In genomic region chr4:86019586-86019985, GRCm38 (mm10) we compare ENCODE assay signal across 11 mouse cellular contexts.
DNase-seq lines count a peak whose midpoint lies in the region; ATAC-seq and TF ChIP-seq lines count a peak whose summit lies in the region.
"Had no signal": no experiment of that assay in that cellular context is flagged by ENCODE, and none has a peak within 500 bp of the region (broad histone marks: within the 10 kb centered on the region; RNA-seq: fewer than 3 reads in every experiment).

No protein-coding gene starts in this region.

- H3K27me3 ChIP-seq in hindbrain, embryonic 10.5 days (ENCODE audit: insufficient read depth, poor library complexity, severe bottlenecking): no peaks in the 10 kb centered on the region
- H3K27me3 ChIP-seq in hindbrain, embryonic 11.5 days (ENCODE audit: control insufficient read depth, insufficient read depth, low read length): no peaks in the 10 kb centered on the region
- no peaks in the 10 kb centered on the region for H3K27me3 ChIP-seq in hindbrain, embryonic 14.5 days (ENCODE audit: control insufficient read depth, insufficient read depth, low read length)
- H3K27me3 ChIP-seq in myocyte (ENCODE audit: control insufficient read depth, insufficient read depth, insufficient read length): no peaks in the 10 kb centered on the region
- H3K27me3 ChIP-seq: embryonic facial prominence, embryonic 15.5 days had no signal

- WGBS in hindbrain, embryonic 10.5 days: 53% methylated on average over 4 of the region's 4 CpGs
- 56% methylated on average over 4 of the region's 4 CpGs for WGBS in hindbrain, embryonic 11.5 days
- WGBS in hindbrain, embryonic 14.5 days: 40% methylated on average over 4 of the region's 4 CpGs

- peaks cover 16% of the 10 kb centered on the region for H3K4me1 ChIP-seq in hindbrain, embryonic 10.5 days (replicated peaks)
- 0 out of 2 replicates have a peak, but pooled peaks cover 2% of the 10 kb centered on the region for H3K4me1 ChIP-seq in hindbrain, embryonic 11.5 days (replicated peaks; ENCODE audit: control insufficient read depth, insufficient read depth, low read length)
- H3K4me1 ChIP-seq in hindbrain, embryonic 14.5 days (replicated peaks; ENCODE audit: control insufficient read depth, insufficient read depth, low read length): peaks cover 17% of the 10 kb centered on the region
- H3K4me1 ChIP-seq: embryonic facial prominence, embryonic 15.5 days had no signal

- H3K27ac ChIP-seq in hindbrain, embryonic 10.5 days: peak overlapping the region; percentile 40; the same call in 1 of the 2 replicates
- H3K27ac ChIP-seq in hindbrain, embryonic 11.5 days (ENCODE audit: low read depth, low read length): no peak overlapping the region
- no peak overlapping the region for H3K27ac ChIP-seq in hindbrain, embryonic 14.5 days
- H3K27ac ChIP-seq: embryonic facial prominence, embryonic 15.5 days had no signal

- no peak for TF ChIP-seq POLR2A in myocyte (IDR thresholded peaks at IDR 0.05; ENCODE audit: insufficient read length, low read depth)

- peak; percentile 4 for DNase-seq in cerebellum, adult 9-11 months
- DNase-seq in cerebellum, adult 18-20 months: no peak
- DNase-seq in hindbrain, embryonic 10.5 days (ENCODE audit: low spot score): no peak
- DNase-seq in hindbrain, embryonic 11.5 days (ENCODE audit: low spot score): no peak
- DNase-seq in hindbrain, embryonic 14.5 days (ENCODE audit: low spot score): peak; percentile 32
- no peak for DNase-seq in frontal cortex, adult 2 months (ENCODE audit: extremely low spot score in 1 of 2, low spot score in 1 of 2)
- DNase-seq: kidney, adult 11 months; right cerebral cortex, postnatal 14 days had no signal

- no peak overlapping the region for H3K9ac ChIP-seq in hindbrain, embryonic 11.5 days (ENCODE audit: low read depth, low read length)
- H3K9ac ChIP-seq in hindbrain, embryonic 14.5 days: no peak overlapping the region
- H3K9ac ChIP-seq: embryonic facial prominence, embryonic 15.5 days had no signal

- H3K4me3 ChIP-seq in hindbrain, embryonic 10.5 days: no peak overlapping the region
- H3K4me3 ChIP-seq in hindbrain, embryonic 11.5 days (ENCODE audit: low read depth, low read length): no peak overlapping the region
- no peak overlapping the region for H3K4me3 ChIP-seq in hindbrain, embryonic 14.5 days (replicated peaks; ENCODE audit: low read length)
- no peak overlapping the region for H3K4me3 ChIP-seq in myocyte
- H3K4me3 ChIP-seq: embryonic facial prominence, embryonic 15.5 days had no signal

- H3K4me2 ChIP-seq in hindbrain, embryonic 11.5 days (replicated peaks; ENCODE audit: low read depth, low read length): no peak overlapping the region
- H3K4me2 ChIP-seq in hindbrain, embryonic 14.5 days (replicated peaks): no peak overlapping the region
- H3K4me2 ChIP-seq in myocyte (ENCODE audit: low read depth): peak overlapping the region; percentile 1
- H3K4me2 ChIP-seq: embryonic facial prominence, embryonic 15.5 days had no signal

- H3ac ChIP-seq in myocyte (ENCODE audit: control insufficient read depth, insufficient read length): no peak overlapping the region

- H3K9me3 ChIP-seq in hindbrain, embryonic 10.5 days: no peaks in the 10 kb centered on the region
- no peaks in the 10 kb centered on the region for H3K9me3 ChIP-seq in hindbrain, embryonic 11.5 days (ENCODE audit: control insufficient read depth, low read length)
- H3K9me3 ChIP-seq in hindbrain, embryonic 14.5 days (ENCODE audit: control insufficient read depth, low read length): no peaks in the 10 kb centered on the region
- H3K9me3 ChIP-seq: embryonic facial prominence, embryonic 15.5 days had no signal

- no peaks in the 10 kb centered on the region for H3K36me3 ChIP-seq in hindbrain, embryonic 10.5 days
- no peaks in the 10 kb centered on the region for H3K36me3 ChIP-seq in hindbrain, embryonic 11.5 days (ENCODE audit: control insufficient read depth, insufficient read depth, low read length)
- H3K36me3 ChIP-seq in hindbrain, embryonic 14.5 days (replicated peaks; ENCODE audit: control insufficient read depth, insufficient read depth): no peaks in the 10 kb centered on the region
- H3K36me3 ChIP-seq in myocyte (ENCODE audit: control insufficient read depth, insufficient read depth): no peaks in the 10 kb centered on the region
- H3K36me3 ChIP-seq: embryonic facial prominence, embryonic 15.5 days had no signal

- no peaks in the 10 kb centered on the region for H3K79me2 ChIP-seq in myocyte (ENCODE audit: control insufficient read depth, insufficient read depth)

- no peak for ATAC-seq in hindbrain, embryonic 11.5 days (ENCODE audit: low FRiP score)
- peak; percentile 51; the same call in 1 of the 2 replicates for ATAC-seq in hindbrain, embryonic 14.5 days (ENCODE audit: low FRiP score)
- ATAC-seq in megakaryocyte, adult 5-6 weeks (ENCODE audit: poor library complexity, severe bottlenecking): no peak

TF ChIP-seq in myocyte, 11 proteins besides CTCF, POLR2A, EP300 and RAD21:
- TF ChIP-seq MYOG (IDR thresholded peaks at IDR 0.05; ENCODE audit: control insufficient read depth in 1 of 3, insufficient read depth in 1 of 3, insufficient read length in 2 of 3, low read depth in 2 of 3) (peak; percentile 26 to 59 (median 58)), USF1 (IDR thresholded peaks at IDR 0.05; ENCODE audit: low read depth) (no peak), MYOD1 (IDR thresholded peaks at IDR 0.05; ENCODE audit: control insufficient read depth in 1 of 3, insufficient read length in 2 of 3, low read depth in 2 of 3) (peak in 2 of 3 experiments; percentile 73 to 84), TCF3 (IDR thresholded peaks at IDR 0.05; ENCODE audit: insufficient read length, low read depth) (peak; percentile 14)
TF ChIP-seq in myocyte: peak in this region for 3.

Comparison
In these comparisons a context has a peak if more than half of its experiments do, and no peak if none do; other contexts are left out.
1. DNase-seq: peak in cerebellum, adult 9-11 months (single experiment) and hindbrain, embryonic 14.5 days (single experiment); none in cerebellum, adult 18-20 months (0 of 2), hindbrain, embryonic 10.5 days (single experiment), hindbrain, embryonic 11.5 days (single experiment) and frontal cortex, adult 2 months (0 of 2).